Mouse (Mus musculus) neural tube, embryonic 12.5 days (tissue): Measurements from ENCODE around the gene Gm11595. TPM values are rescaled to one million over a fixed set of nuclear protein-coding genes. Genes with fewer than 3 reads are reported as not detected.
"Not testable (repeated sequence)": the region's sequence is repeated elsewhere in the genome, so short reads cannot be mapped to it uniquely, and the experiment has no call there.

Experiments used
- ATAC-seq: fragments of 200-750 bp; cut with Nextera tagmentation; 2 replicates; pipeline ENCODE4 v1.8.0; 2017; ENCODE audit warnings: low read depth, mild to moderate bottlenecking, moderate TSS enrichment, moderate library complexity; ENCODE audit not compliant: low FRiP score
- H3K27ac ChIP-seq: fragments of 300-500 bp; sonication (generic); 2 replicates; pipeline ENCODE4 v1.5.1; 2016
- H3K27me3 ChIP-seq: fragments of 300-500 bp; sonication (generic); replicated peaks from 2 replicates; pipeline ENCODE4 v1.6.1; 2016; ENCODE audit warnings: mild to moderate bottlenecking
- H3K36me3 ChIP-seq: fragments of 300-500 bp; sonication (generic); 2 replicates; pipeline ENCODE4 v1.6.1; 2016; ENCODE audit warnings: mild to moderate bottlenecking
- H3K4me1 ChIP-seq: fragments of 300-500 bp; sonication (generic); 2 replicates; pipeline ENCODE4 v1.6.1; 2016
- H3K4me2 ChIP-seq: fragments of 300-500 bp; sonication (generic); replicated peaks from 2 replicates; pipeline ENCODE4 v1.6.1; 2016; ENCODE audit warnings: mild to moderate bottlenecking
- H3K4me3 ChIP-seq: fragments of 300-500 bp; sonication (generic); 2 replicates; pipeline ENCODE4 v1.5.1; 2016
- H3K9ac ChIP-seq: fragments of 300-500 bp; sonication (generic); 2 replicates; pipeline ENCODE4 v1.6.1; 2016; ENCODE audit warnings: mild to moderate bottlenecking
- H3K9me3 ChIP-seq: fragments of 300-500 bp; sonication (generic); 2 replicates; pipeline ENCODE4 v1.6.1; 2016; ENCODE audit warnings: mild to moderate bottlenecking
- WGBS: fragments of 180-500 bp; shearing (Covaris S2); methylation state at CpG from one replicate; pipeline ENCODE4 v1.1.7; 2016; 5-methylcytosine and 5-hydroxymethylcytosine counted together
- polyA plus RNA-seq: library from polyadenylated mRNA; unstranded; fragments of >200 nt; fragmentation: Nextera tagmentation; extraction: Ambion mirVana; gene quantifications from 2 replicates; pipeline ENCODE4 v1.2.1, GENCODE M21; 2016

Gm11595 gene
- not detected in 2 replicates for polyA plus RNA-seq

- not testable (repeated sequence) for H3K4me1 ChIP-seq, ATAC-seq, H3K27ac ChIP-seq
These were observed at the start of gene Gm11595 for GRCm38 (mm10) chr11:99772813-99773212. Gene Gm11595, minus strand, starts transcription at chr11:99772913.

DNA sequence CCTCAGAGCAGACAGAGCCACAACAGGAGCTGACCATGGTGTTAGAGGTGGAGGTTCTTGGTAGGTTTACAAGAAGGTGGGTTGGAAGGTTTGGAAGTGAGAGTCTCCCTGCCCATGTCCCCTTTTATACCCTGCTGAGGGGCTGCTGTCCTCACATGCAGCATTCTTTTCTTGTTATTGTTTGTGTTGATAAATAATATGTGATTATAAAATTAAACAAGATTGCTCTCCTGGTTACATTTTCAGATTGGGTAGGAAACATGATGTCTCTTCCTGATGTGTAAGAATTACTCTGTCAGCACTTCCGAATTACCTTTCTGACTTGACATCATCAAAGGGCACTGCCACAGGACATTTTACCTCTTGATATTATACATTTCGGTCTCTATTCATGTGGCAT is 42.9 kb upstream of the Gm11595 start, which contains the start of gene Gm11564:
TSS of gene Gm11564 (minus strand) at position 101 of the 400 bp plus-strand sequence.
- WGBS, result 90% methylated on average over 2 of the region's 2 CpGs
- H3K4me2 ChIP-seq, H3K4me3 ChIP-seq, H3K27me3 ChIP-seq, H3K4me1 ChIP-seq, H3K27ac ChIP-seq, H3K9ac ChIP-seq, ATAC-seq, H3K9me3 ChIP-seq, H3K36me3 ChIP-seq: not testable (repeated sequence)

More at GRCm38 (mm10) chr11:99772813-99773212, at the start of gene Gm11595:
- not testable (repeated sequence) for H3K27me3 ChIP-seq, H3K4me3 ChIP-seq, H3K36me3 ChIP-seq, H3K4me2 ChIP-seq, H3K9me3 ChIP-seq, H3K9ac ChIP-seq

- H3K27me3 ChIP-seq, H3K4me1 ChIP-seq, H3K4me3 ChIP-seq, H3K9ac ChIP-seq, H3K4me2 ChIP-seq, H3K9me3 ChIP-seq, H3K36me3 ChIP-seq, H3K27ac ChIP-seq, ATAC-seq: not testable (repeated sequence)
These were observed 37.1 kb upstream of the Gm11595 start, which contains the start of gene Krtap4-13 for GRCm38 (mm10) chr11:99809792-99810191. Gene Krtap4-13, minus strand, starts transcription at chr11:99809892.

DNA sequence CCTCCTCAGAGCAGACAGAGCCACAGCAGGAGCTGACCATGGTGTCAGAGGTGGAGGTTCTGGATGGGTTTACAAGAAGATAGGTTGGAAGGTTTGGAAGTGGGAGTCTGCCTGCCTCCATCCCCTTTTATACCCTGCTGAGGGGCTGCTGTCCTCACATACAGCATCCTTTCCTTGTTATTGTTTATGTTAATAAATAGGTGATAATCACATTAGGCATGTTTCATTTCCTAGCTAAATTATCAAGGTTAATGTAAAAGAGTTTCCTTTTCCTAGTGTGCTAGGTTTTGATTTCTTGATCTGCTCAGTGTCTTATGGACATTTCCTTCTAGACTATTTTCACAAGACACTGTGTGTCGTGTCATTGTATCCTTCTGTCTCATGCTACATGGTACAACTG is 31.6 kb upstream of the Gm11595 start, which contains the start of gene Gm11554:
TSS of gene Gm11554 (minus strand) at position 101 of the 400 bp plus-strand sequence.
- not testable (repeated sequence) for H3K4me2 ChIP-seq, H3K36me3 ChIP-seq, H3K27ac ChIP-seq, H3K4me3 ChIP-seq, H3K27me3 ChIP-seq, ATAC-seq, H3K9ac ChIP-seq, H3K9me3 ChIP-seq, H3K4me1 ChIP-seq
- no CpG with 5 or more reads among the region's 1 CpGs for WGBS

- not testable (repeated sequence) for H3K4me1 ChIP-seq, H3K9me3 ChIP-seq, H3K4me3 ChIP-seq, H3K27me3 ChIP-seq, ATAC-seq, H3K36me3 ChIP-seq, H3K9ac ChIP-seq, H3K4me2 ChIP-seq, H3K27ac ChIP-seq
- no CpG with 5 or more reads among the region's 1 CpGs for WGBS
These were observed 26.1 kb upstream of the Gm11595 start, which contains the start of gene Gm11569 for GRCm38 (mm10) chr11:99798832-99799231. Gene Gm11569, minus strand, starts transcription at chr11:99798932.

- WGBS, result 82% methylated on average over 2 of the region's 2 CpGs
These were observed 20.7 kb upstream of the Gm11595 start, which contains the start of gene Gm11596 for GRCm38 (mm10) chr11:99793367-99793766. Gene Gm11596, minus strand, starts transcription at chr11:99793467.

DNA sequence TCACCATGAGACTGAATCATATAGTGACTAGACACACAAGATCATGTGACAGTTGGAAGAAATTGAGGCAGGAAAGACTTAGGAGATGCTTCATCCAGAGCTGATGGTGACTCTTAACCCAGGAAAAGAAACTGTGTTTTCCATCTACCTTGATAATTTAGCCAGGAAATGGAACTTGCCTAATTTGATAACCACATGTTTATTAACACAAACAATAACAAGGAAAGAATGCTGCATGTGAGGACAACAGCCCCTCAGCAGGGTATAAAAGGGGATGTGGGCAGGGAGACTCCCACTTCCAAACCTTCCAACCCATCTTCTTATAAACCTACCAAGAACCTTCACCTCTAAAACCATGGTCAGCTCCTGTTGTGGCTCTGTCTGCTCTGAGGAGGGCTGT is 12.2 kb upstream of the Gm11595 start, which contains the start of gene Krtap4-9:
TSS of gene Krtap4-9 (plus strand) at position 301 of the 400 bp plus-strand sequence.
- H3K4me2 ChIP-seq, H3K4me1 ChIP-seq, ATAC-seq, H3K4me3 ChIP-seq, H3K9ac ChIP-seq, H3K9me3 ChIP-seq, H3K36me3 ChIP-seq, H3K27ac ChIP-seq, H3K27me3 ChIP-seq: not testable (repeated sequence)

More at GRCm38 (mm10) chr11:99793367-99793766, 20.7 kb upstream of the Gm11595 start, which contains the start of gene Gm11596:
- Histone ChIP-seq H3K4me1 (no peaks in the 10 kb centered on the region), H3K9ac (no peak within 1 kb of the TSS), H3K36me3 (no peaks in the 10 kb centered on the region), H3K4me2 (no peak within 1 kb of the TSS), H3K27me3 (no peaks in the 10 kb centered on the region), H3K9me3 (no peaks in the 10 kb centered on the region), H3K4me3 (no peak within 1 kb of the TSS), H3K27ac (no peak within 1 kb of the TSS)
- ATAC-seq, result no peak

GRCm38 (mm10) chr11:99780604-99781003 is 7.9 kb upstream of the Gm11595 start, which contains the start of gene Krtap4-8:
Gene Krtap4-8, minus strand, starts transcription at chr11:99780704.
- no peak within 1 kb of the TSS for H3K27ac ChIP-seq
- no peak within 1 kb of the TSS for H3K9ac ChIP-seq
- H3K27me3 ChIP-seq, result no peaks in the 10 kb centered on the region
- H3K36me3 ChIP-seq, result no peaks in the 10 kb centered on the region
- H3K4me2 ChIP-seq, result no peak within 1 kb of the TSS
- no peak for ATAC-seq
- H3K4me1 ChIP-seq, result peaks cover 5% of the 10 kb centered on the region
- H3K9me3 ChIP-seq, result no peaks in the 10 kb centered on the region
- H3K4me3 ChIP-seq, result no peak within 1 kb of the TSS
- WGBS, result 99% methylated on average over 2 of the region's 2 CpGs

DNA sequence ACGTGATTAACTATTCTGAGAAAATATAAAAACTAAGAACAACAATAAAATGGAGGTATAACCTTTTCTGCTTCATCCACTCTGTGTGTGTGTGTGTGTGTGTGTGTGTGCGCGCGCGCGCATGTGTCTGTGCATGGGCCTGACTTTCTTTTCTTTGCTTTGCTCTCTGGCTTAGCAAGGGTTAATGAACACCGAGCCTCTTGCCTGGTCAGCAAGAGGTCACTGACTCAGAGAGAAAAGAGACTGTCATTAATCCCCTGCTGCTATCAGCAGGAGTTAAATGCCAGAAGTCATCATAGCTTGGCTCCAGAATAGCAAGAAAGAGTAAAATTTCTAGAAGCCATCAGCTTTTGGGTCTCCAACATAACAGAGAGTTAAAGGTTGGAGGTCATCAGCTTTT is 5.7 kb upstream of the Gm11595 start:
- Histone ChIP-seq H3K4me2 (no peak overlapping the region), H3K9me3 (no peaks in the 10 kb centered on the region), H3K36me3 (no peaks in the 10 kb centered on the region), H3K4me1 (peaks cover 5% of the 10 kb centered on the region), H3K27me3 (no peaks in the 10 kb centered on the region), H3K27ac (no peak overlapping the region), H3K9ac (no peak overlapping the region), H3K4me3 (no peak overlapping the region)
- WGBS, result 22% methylated on average over 7 of the region's 7 CpGs
- no peak for ATAC-seq

GRCm38 (mm10) chr11:99768410-99768809 is 4.3 kb downstream of the Gm11595 start:
- Histone ChIP-seq H3K9ac (no peak overlapping the region), H3K27ac (no peak overlapping the region), H3K4me1 (no peaks in the 10 kb centered on the region), H3K4me2 (no peak overlapping the region), H3K27me3 (no peaks in the 10 kb centered on the region), H3K36me3 (no peaks in the 10 kb centered on the region), H3K4me3 (no peak overlapping the region), H3K9me3 (no peaks in the 10 kb centered on the region)
- 83% methylated on average over 2 of the region's 2 CpGs for WGBS
- no peak for ATAC-seq

GRCm38 (mm10) chr11:99758877-99759276 is 13.8 kb downstream of the Gm11595 start:
- 92% methylated on average over 1 of the region's 1 CpGs for WGBS
- Histone ChIP-seq H3K27ac (no peak overlapping the region), H3K27me3 (no peaks in the 10 kb centered on the region), H3K9ac (no peak overlapping the region), H3K4me2 (no peak overlapping the region), H3K4me3 (no peak overlapping the region), H3K9me3 (no peaks in the 10 kb centered on the region), H3K4me1 (no peaks in the 10 kb centered on the region), H3K36me3 (no peaks in the 10 kb centered on the region)
- no peak for ATAC-seq

GRCm38 (mm10) chr11:99743985-99744384 is 28.7 kb downstream of the Gm11595 start:
- no peak overlapping the region for H3K27ac ChIP-seq
- H3K9ac ChIP-seq, result no peak overlapping the region
- H3K36me3 ChIP-seq, result no peaks in the 10 kb centered on the region
- no peak for ATAC-seq
- no peak overlapping the region for H3K4me2 ChIP-seq
- WGBS, result 86% methylated on average over 3 of the region's 3 CpGs
- H3K4me1 ChIP-seq, result no peaks in the 10 kb centered on the region
- no peaks in the 10 kb centered on the region for H3K27me3 ChIP-seq
- no peak overlapping the region for H3K4me3 ChIP-seq
- no peaks in the 10 kb centered on the region for H3K9me3 ChIP-seq

DNA sequence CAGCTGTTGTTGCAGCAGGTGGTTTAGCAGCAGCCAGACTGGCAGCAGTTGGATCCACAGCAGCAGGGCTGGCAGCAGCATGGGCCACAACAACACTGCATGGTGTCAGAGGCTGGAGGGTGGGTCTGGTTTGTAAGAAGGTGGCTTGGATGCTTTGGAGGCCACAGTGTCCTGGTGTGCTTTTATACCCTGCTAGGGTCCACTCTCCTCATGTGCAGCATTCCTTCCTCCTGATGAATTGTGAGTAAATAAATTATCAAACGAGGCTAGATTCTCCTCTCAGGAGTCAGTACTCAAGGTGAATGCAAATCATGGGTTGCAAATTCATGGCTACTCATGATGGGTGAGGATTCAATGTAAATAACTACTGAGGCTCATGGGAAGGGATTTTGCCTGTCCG is 38.5 kb downstream of the Gm11595 start, which contains the start of gene Gm14180:
TSS of gene Gm14180 (minus strand) at position 101 of the 400 bp plus-strand sequence.
- H3K36me3 ChIP-seq, result no peaks in the 10 kb centered on the region
- WGBS, result 72% methylated on average over 2 of the region's 2 CpGs
- no peak within 1 kb of the TSS for H3K4me3 ChIP-seq
- no peaks in the 10 kb centered on the region for H3K4me1 ChIP-seq
- H3K9me3 ChIP-seq, result no peaks in the 10 kb centered on the region
- no peak within 1 kb of the TSS for H3K27ac ChIP-seq
- no peaks in the 10 kb centered on the region for H3K27me3 ChIP-seq
- H3K4me2 ChIP-seq, result no peak within 1 kb of the TSS
- H3K9ac ChIP-seq, result no peak within 1 kb of the TSS
- no peak for ATAC-seq
